Comparison of ENCODE assay signal across 12 mouse cellular contexts in the genomic region with DNA sequence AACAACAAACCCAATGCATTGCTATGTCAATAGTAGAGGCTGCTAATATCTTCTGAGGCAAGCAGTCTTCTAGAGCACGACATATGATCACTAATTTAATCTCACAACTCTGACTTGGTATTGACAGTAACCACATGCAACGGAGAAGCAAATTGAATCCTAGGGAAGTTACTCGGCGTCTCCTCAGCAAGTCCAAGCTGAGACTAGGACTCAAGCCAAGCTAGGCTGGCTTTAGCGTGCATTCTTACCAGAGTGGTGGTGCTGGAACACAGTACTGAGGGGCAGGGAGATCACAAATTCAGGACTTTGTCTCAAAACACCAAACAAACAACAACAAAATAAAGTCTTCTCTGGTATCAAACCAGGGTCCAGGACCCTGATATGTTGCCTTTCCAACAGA.
"Had no signal": no experiment of that assay in that cellular context is flagged by ENCODE, and none has a peak within 500 bp of the region (broad histone marks: within the 10 kb centered on the region; RNA-seq: fewer than 3 reads in every experiment).

No protein-coding gene starts in this region.

- H3K9me3 ChIP-seq: intestine, embryonic 15.5 days; kidney, embryonic 15.5 days; limb, embryonic 15.5 days; midbrain, embryonic 12.5 days; neural tube, embryonic 13.5 days had no signal

- H3K27ac ChIP-seq: intestine, embryonic 15.5 days; kidney, embryonic 15.5 days; limb, embryonic 15.5 days; midbrain, embryonic 12.5 days; neural tube, embryonic 13.5 days had no signal

- H3K9ac ChIP-seq: intestine, embryonic 15.5 days; kidney, embryonic 15.5 days; limb, embryonic 15.5 days; midbrain, embryonic 12.5 days; neural tube, embryonic 13.5 days had no signal

- DNase-seq: kidney, postnatal 14 days; layer of hippocampus, adult 9-11 months; layer of hippocampus, postnatal 36 days; lung, adult 18-20 months; retina, postnatal 1 day; thymus, postnatal 4 days had no signal

- ATAC-seq: intestine, embryonic 15.5 days; midbrain, embryonic 16.5 days had no signal

- H3K4me3 ChIP-seq: intestine, embryonic 15.5 days; kidney, embryonic 15.5 days; limb, embryonic 15.5 days; midbrain, embryonic 12.5 days; neural tube, embryonic 13.5 days had no signal

- H3K36me3 ChIP-seq: intestine, embryonic 15.5 days had no signal

- H3K27me3 ChIP-seq: intestine, embryonic 15.5 days; kidney, embryonic 15.5 days; limb, embryonic 15.5 days; midbrain, embryonic 12.5 days; neural tube, embryonic 13.5 days had no signal

- H3K4me2 ChIP-seq: intestine, embryonic 15.5 days; kidney, embryonic 15.5 days; limb, embryonic 15.5 days; midbrain, embryonic 12.5 days; neural tube, embryonic 13.5 days had no signal
